Mouse (Mus musculus) CH12.LX (cell line): ENCODE results near the gene Pcdh15.

Experiments
- BHLHE40 ChIP-seq: IDR thresholded peaks from 2 replicates; pipeline ENCODE4 v1.6.1; 2011; ENCODE audit warnings: mild to moderate bottlenecking, low read depth, low read length, improper control_type of control experiment
- CTCF ChIP-seq, 2 experiments: IDR thresholded peaks in 1 of 2; conservative IDR thresholded peaks in 1 of 2; 2 replicates each; pipeline ENCODE4 v1.5.1; 2011 to 2012; ENCODE audit warnings: low read depth in 2 of 2, low read length in 2 of 2, improper control_type of control experiment in 1 of 2, inconsistent platforms in 1 of 2, mild to moderate bottlenecking in 1 of 2, moderate library complexity in 1 of 2
- ETS1 ChIP-seq: conservative IDR thresholded peaks from 2 replicates; pipeline ENCODE4 v1.6.1; 2012; ENCODE audit warnings: low read depth, mild to moderate bottlenecking, inconsistent platforms, low read length, improper control_type of control experiment, moderate library complexity
- JUN ChIP-seq: IDR thresholded peaks from 2 replicates; pipeline ENCODE4 v1.6.1; 2011; ENCODE audit warnings: low read depth, mild to moderate bottlenecking, low read length, improper control_type of control experiment, moderate library complexity; ENCODE audit not compliant: insufficient read depth
- MEF2A ChIP-seq: IDR thresholded peaks from 2 replicates; pipeline ENCODE4 v1.6.1; 2014; ENCODE audit warnings: low read depth, mild to moderate bottlenecking, inconsistent platforms, low read length, improper control_type of control experiment, borderline replicate concordance
- MXI1 ChIP-seq: IDR thresholded peaks from 2 replicates; pipeline ENCODE4 v1.6.1; 2011; ENCODE audit warnings: mild to moderate bottlenecking, low read depth, low read length, improper control_type of control experiment
- POLR2A ChIP-seq: IDR thresholded peaks from 2 replicates; pipeline ENCODE4 v1.6.1; 2011; ENCODE audit warnings: low read depth, mild to moderate bottlenecking, improper control_type of control experiment, low read length
- UBTF ChIP-seq: IDR thresholded peaks from 2 replicates; pipeline ENCODE4 v1.6.1; 2012; ENCODE audit warnings: low read depth, mild to moderate bottlenecking, inconsistent platforms, low read length, improper control_type of control experiment, moderate library complexity

DNA sequence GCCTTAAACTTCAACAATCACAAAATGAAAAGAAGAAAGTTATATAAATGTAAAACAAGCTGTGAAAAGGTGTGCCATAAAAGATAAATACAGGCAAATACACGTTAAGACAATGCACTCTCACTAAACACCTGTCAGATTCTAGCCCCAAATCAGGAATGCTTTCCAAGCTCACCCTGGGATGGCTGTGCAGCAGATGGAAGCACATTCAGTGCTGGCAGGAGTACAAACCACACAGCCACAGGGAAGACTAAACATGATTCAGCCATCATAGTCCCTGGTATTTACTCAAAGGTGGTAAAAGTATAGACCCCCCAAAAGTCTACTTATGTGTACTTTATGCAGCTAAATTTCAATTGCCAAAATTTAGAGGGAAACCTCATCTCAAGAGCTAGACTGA, 909.7 kb downstream of the Pcdh15 start:
- TF ChIP-seq POLR2A (no peak), MXI1 (no peak), UBTF (no peak), BHLHE40 (no peak), MEF2A (no peak), JUN (no peak), CTCF (conservative IDR thresholded peaks at IDR 0.05 in 1 of 2, IDR thresholded peaks at IDR 0.05 in 1 of 2; ENCODE audit: low read depth in 2 of 2, low read length in 2 of 2) (no peak), ETS1 (no peak)
